Mouse (Mus musculus) NIH3T3 (cell line): ENCODE measurements around the gene Sult6b2.
A peak's percentile ranks its signal among the peaks of the same experiment; 100 is the strongest.

ENCODE experiments used
- DNase-seq: peaks from one replicate; pipeline ENCODE4 v3.0.0-alpha.2; 2012; ENCODE audit warnings: low read depth

Gene Sult6b2

DNA sequence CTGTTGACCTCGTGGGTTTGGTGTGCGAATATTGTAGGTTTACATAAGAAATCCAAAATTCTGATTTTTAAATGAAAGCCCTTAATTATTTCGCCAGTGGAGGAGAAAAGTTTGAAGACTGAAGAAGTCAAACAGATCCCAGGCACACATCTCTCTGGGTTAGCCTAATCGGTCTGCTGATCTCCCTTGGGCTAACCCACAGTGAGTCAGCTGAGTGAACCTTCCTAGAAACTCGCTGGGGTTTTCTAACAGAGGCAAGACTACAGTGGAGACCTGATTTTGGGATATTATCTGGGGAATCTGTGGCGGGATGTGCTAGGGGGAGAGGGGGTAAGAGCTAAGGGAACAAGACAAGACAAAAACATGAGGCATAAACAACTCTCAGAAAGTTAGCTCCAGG is 5.9 kb upstream of the Sult6b2 start:
- peak; percentile 22 for DNase-seq

DNA sequence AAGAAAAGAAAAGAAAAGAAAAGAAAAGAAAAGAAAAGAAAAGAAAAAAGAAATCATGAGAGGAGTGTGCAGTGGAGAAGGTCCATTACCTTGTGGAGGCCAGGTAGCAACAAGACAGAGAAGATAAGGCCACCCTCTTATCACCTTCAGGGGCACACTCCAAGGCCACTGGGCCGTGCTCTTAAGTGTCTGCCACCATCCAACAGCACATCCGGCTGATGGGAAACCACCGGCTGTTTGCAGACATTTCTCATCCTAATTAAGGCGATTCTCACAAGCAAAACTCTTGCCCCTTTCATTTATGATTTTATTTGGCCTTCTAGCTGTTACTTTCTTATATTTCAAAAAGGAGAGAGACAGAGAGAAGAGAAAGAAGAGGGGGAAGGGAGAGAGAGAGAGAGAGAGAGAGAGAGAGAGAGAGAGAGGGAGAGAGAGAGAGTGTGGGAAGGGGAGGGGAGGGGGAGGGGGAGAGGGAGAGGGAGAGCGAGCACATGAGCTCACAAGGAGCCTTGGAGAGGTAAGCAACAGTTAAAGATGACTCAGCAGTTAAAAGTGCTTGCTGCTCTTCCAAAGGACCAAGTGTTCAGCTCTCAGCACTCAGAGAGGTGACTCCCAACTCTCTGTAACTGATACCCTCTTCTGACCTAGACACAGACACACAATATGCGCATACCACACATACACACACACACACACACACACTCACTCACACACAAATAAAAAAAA is 5.2 kb upstream of the Sult6b2 start:
- DNase-seq, result no peak

DNA sequence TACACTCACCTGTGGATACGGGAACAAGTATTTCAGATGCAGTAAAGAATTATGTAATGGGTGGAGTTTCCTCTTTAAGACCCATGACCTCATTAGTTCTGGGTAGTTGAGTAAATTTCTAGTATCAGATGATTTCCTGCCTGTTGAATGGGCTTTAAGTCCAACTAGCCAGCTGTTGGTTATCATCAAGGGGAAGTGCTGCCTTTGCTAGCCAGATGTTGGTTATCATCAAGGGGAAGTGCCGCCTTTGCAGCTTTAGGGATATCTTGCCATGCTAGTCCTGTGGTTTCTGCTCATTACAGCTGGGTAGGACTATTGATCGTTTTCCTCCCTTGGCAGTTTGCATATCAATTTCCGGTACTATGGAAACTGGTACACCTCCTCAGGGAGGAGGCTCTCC is 2.0 kb upstream of the Sult6b2 start:
- DNase-seq, result no peak

GRCm38 (mm10) chr6:142802617-142803525 is 1.4 kb downstream of the Sult6b2 start:
- DNase-seq, result no peak

GRCm38 (mm10) chr6:142801687-142802086 is 2.6 kb downstream of the Sult6b2 start:
- DNase-seq, result no peak

- no peak for DNase-seq
Observed at GRCm38 (mm10) chr6:142799704-142800374, 4.5 kb downstream of the Sult6b2 start.

GRCm38 (mm10) chr6:142798837-142799236 is 5.5 kb downstream of the Sult6b2 start:
- DNase-seq, result no peak

DNA sequence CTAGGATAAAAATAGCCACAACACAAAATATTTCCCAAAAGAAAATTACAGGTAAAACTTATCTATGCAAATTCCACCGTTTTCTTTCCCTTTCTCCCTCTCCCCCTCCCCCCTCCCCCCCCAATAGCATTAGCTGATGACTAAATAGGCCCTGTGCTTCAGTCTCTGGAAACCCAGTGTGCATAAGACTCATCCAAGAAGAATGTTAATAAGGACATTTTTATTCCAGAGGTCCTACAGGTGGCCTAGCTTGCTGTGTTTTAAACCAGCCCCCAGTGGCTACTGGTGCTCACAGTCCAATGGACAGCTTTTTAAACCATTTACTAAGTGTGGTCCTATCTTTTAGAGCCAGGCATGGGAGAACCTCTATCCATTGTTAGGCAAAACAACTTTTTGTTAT is 6.3 kb downstream of the Sult6b2 start:
- DNase-seq, result peak; percentile 14

DNA sequence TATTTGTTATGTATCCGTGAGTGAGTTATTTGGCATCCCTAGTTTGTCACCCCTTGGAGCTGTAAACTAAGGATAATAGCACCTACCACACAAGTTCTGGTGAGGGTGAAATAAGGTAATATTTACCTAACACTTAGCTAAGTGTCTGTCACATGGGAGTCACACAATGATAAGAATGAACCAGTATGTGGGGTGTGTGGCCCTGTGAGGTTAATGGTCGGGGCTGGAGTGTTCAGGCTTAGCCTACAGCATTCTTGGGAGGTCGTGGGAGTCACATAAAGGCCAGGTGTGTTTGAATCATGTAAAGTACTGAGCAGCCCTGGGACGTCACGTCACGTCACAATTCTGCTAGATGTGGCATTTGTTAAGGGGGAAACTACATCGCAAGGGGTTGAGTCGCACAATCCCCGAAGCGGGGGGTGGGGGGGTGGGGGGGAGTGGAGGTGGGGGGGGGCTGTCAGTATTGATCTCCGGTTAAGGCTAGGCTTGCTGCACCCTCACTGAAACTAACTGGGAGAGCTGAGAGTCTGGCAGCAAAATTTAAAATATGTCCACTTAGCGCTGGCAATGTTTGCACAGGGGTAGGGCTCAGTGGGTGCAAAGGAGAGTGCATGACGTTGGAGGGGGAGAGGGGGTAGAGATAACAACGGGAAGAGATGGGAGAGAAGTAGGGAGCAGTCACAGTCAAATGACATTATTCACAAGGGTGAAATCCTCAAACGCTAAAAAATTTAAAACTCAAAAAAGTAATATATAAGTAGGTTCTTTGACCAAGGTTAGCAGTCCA is 8.5 kb downstream of the Sult6b2 start:
- DNase-seq, result no peak

DNA sequence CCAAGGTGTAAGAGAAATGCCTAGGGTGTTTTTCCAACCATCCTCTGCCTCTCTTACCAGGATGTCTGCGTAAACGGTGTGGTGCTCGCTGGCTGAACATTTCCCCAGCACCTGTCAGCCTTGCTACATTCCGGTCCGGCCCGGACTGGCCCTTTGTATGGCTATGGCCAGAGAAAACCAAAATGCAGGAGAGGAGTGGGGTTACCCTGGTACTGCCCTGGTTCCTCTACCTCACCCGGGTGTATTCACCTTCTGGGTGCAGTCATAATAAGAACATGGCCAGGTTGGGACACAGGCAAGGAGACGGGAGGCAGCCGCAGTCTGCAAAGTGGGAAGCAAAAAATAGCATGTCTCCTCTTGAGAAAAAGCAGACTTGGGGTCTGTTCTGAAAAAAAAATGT is 9.2 kb downstream of the Sult6b2 start:
- DNase-seq, result no peak

- no peak for DNase-seq
Observed at GRCm38 (mm10) chr6:142793468-142793867, 10.8 kb downstream of the Sult6b2 start.

- no peak for DNase-seq
Observed at GRCm38 (mm10) chr6:142792241-142792968, 11.9 kb downstream of the Sult6b2 start.

DNA sequence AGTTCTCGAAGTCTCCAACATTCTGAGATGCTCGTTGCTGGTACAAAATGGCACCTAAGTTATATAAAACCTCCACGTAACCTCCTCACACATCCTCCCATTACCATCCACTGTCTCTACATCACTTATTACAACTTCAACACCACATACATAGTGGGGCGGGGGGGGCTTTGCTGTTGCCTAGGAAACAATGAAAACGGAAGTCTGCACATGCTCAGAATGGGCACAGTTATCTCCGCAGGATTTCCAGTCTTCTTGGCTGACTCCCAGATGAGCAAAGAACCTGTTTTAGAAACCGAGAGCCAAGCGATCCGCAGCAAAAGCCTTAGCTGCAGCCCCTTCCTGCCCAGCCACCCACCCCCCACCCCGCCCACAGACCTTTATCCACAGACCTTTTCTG is 14.6 kb downstream of the Sult6b2 start:
- DNase-seq, result no peak

DNA sequence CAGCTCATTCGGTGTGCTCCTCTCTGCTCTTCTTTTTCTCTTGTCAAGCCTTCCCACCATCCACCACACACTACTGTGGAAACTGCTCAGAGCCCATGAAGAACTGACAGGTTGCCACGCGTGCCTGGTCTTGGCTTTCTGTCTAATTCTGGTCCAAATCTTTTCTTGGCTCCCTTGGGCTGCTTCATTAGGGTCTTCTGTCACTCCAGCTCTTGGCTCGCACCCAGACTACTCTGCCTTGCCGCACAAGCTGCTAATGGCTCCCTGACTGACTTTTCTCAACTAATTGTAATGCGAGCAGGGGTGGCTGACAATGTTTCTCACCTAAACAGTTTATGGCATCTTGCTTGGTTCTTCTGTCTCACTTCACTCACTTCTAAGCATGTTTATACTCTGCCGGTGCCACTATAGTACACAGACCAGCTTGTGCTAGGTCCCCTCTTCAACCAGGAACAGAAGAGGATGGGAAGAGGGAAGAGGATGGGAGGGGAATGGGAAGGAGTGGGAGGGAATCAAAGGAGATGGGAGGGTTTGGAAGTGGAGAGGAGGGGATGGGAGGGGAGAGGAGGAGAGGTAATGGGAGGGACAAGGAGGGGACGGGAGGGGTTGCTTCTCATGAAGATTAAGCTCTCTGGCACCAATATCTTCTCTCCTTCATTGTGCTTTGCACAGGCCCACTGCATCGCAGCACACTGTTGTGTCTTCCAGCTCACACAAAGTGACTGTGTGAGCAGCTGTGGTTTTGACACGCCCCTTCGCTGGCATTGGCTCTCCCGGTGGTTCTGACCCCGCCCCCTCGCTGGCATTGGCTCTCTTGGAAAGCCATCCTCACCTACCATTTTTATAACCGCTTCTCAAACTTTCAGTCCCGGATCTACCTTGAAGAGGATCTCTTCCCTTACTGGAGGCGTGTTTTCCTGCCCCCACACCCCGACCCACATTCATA is 16.0 kb downstream of the Sult6b2 start:
- DNase-seq, result no peak

- no peak for DNase-seq
Observed at GRCm38 (mm10) chr6:142786106-142786505, 18.2 kb downstream of the Sult6b2 start.

GRCm38 (mm10) chr6:142785343-142785742 is 19.0 kb downstream of the Sult6b2 start:
- DNase-seq, result peak; percentile 69

DNA sequence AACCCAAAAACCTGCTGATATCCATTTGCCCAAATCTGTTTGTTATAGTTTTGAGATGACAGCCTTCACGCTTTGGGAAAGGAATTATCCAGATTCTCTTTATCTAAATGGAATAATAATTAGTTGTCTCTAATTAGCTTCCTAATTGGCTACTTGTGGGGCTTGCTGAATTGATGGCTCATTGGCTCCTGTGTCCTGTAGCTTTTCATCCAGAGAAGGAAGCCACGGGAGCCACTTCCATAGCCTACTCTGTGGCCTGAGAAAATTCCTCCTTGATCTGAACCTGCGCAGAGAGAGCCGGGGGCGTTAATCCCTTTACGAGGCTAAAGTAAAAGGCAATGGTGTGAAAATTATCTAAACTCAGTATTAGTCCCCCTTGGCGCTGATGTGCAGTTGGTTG is 23.0 kb downstream of the Sult6b2 start:
- no peak for DNase-seq

DNA sequence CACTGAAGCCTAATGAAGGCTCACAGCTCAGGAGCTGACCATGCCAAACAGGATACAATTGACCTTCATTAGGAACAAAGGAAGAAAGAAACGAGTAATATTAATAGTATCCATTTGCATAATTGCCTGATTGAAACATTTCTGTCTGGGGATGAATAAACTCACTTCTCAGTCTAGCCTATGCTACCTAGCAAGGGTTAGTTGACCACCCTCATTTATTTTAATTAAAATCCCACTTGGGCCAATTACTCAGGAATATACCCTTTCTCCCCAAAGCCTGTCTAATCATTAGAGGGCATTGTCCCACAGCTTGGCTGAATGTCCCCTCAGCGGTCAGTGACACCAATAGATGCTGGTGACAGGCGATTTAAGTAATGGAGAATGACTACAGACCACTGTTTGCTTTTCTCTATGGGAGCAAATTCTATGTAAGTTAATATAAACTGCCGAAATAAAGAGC is 23.7 kb downstream of the Sult6b2 start:
- DNase-seq, result no peak

DNA sequence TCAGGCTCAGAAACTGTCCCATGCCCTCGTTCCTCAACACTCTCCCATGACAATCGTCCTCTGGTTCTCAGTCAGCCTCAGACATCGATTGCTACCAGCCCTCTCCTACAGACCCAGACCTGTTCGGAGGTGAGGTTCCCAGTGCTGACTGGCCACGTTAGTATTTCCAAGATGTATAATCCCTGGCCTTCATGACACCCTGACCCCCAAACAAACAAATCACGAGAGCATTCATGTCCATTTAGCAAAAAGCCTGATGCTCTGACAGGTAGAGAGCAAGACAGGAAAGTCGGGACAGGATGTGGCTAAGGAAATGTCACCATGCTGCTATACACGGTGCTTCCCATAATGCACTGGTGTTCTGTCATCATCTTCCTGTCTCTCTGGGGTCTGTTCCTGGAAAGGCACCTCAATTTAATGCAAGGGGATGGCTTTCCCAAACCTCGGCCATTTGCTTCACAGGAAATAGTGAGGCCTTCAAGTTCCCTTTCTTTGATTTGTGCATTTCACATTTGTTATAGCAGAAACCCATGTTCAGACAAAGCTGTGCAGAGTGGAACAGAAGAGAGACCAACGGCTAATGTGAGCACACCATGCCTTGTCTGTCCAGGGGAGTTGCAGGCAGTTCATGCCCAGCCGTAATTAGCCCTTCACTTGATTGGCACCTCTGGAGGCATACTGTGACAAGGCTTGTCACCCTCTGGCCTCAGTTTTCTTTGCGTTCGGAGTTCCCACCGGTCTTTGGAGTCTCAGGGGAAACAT is 24.3 kb downstream of the Sult6b2 start:
- DNase-seq, result no peak
